Mouse (Mus musculus): ENCODE measurements around the gene Dcxr. TPM values are rescaled to one million over a fixed set of nuclear protein-coding genes. Genes with fewer than 3 reads are reported as not detected.
"Not testable (repeated sequence)": the region's sequence is repeated elsewhere in the genome, so short reads cannot be mapped to it uniquely, and the experiment has no call there.

Dcxr gene
- polyA plus RNA-seq, 1 experiment = 127 TPM

DNA sequence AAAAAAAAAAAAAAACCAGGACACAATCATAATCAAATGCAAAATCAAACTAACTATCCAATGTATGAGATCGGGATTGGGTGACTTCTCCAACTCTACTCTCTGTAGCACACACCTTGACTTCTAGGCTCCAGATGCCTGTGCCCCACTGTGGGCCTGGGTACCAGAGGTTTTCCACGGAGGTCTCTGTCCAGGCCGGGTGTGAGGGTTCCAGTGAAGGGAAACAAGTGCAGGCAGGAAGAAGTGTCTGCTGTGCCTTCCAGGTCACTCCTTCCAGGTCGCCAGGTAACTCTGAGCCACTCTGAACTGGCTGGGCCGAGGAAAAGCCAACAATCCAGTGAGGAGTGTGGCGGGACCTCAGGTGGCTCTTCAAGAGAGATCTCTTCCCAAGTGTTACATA lies 9.3 kb upstream of the Dcxr start:
- H3K4me3 ChIP-seq (ENCODE audit: low read depth, low read length) = no peak overlapping the region
- no peak for TF ChIP-seq POLR2A (IDR thresholded peaks at IDR 0.05; ENCODE audit: low read depth, low read length)
- TF ChIP-seq CTCF (IDR thresholded peaks at IDR 0.05; ENCODE audit: extremely low read depth, insufficient read length, insufficient replicate concordance, low read depth, low read length) = no peak
- no peak overlapping the region for H3K27ac ChIP-seq (ENCODE audit: insufficient read depth, low read depth, low read length)
- no peaks in the 10 kb centered on the region for H3K36me3 ChIP-seq (ENCODE audit: control insufficient read depth, insufficient read depth, low read length)
- no peaks in the 10 kb centered on the region for H3K4me1 ChIP-seq (ENCODE audit: control insufficient read depth, insufficient read depth, insufficient read length, low read length)
- 83% methylated on average over 6 of the region's 6 CpGs for WGBS
- H3K27me3 ChIP-seq (ENCODE audit: control insufficient read depth, insufficient read depth, low read length) = no peaks in the 10 kb centered on the region; the same call in 1 of the 2 replicates

DNA sequence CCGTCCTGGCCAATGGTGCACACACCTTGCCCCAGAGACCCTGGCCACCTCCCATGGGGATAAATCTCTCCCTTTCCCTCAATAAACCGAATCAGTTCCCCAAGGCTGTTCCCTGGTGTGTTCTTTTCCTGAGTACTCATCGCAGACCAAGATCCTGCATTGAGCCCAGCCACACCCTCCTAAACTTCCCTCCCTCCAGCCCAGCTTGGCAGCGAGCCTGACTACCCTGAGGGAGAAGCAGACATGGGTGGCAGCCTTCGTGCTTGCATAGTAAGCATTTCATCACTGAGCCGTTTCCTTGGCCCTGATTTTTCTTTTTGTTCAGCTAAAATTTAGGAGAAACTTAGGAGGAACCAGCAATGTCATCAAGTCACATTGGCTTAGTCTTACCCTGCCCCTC lies 6.4 kb upstream of the Dcxr start:
- 15% methylated on average over 6 of the region's 6 CpGs for WGBS

GRCm38 (mm10) chr11:120731858-120732680 lies 5.0 kb upstream of the Dcxr start, which contains the start of gene Cbr2:
Cbr2 (minus strand) TSS chr11:120732114.
- WGBS = 72% methylated on average over 12 of the region's 12 CpGs
- no peak within 1 kb of the TSS for H3K4me3 ChIP-seq (ENCODE audit: low read depth, low read length)
- no peak within 1 kb of the TSS for H3K27ac ChIP-seq (ENCODE audit: insufficient read depth, low read depth, low read length)
- no peak for TF ChIP-seq CTCF (IDR thresholded peaks at IDR 0.05; ENCODE audit: extremely low read depth, insufficient read length, insufficient replicate concordance, low read depth, low read length)
- TF ChIP-seq POLR2A (IDR thresholded peaks at IDR 0.05; ENCODE audit: low read depth, low read length) = no peak
- H3K36me3 ChIP-seq (ENCODE audit: control insufficient read depth, insufficient read depth, low read length) = no peaks in the 10 kb centered on the region
- no peaks in the 10 kb centered on the region; the same call in 1 of the 2 replicates for H3K27me3 ChIP-seq (ENCODE audit: control insufficient read depth, insufficient read depth, low read length)
- H3K4me1 ChIP-seq (ENCODE audit: control insufficient read depth, insufficient read depth, insufficient read length, low read length) = peaks cover 4% of the 10 kb centered on the region; the same call in 1 of the 2 replicates

More for the DNA sequence above, 6.4 kb upstream of the Dcxr start:
- Histone ChIP-seq H3K27ac (ENCODE audit: insufficient read depth, low read depth, low read length) (no peak overlapping the region), H3K4me1 (ENCODE audit: control insufficient read depth, insufficient read depth, insufficient read length, low read length) (peaks cover 4% of the 10 kb centered on the region; the same call in 1 of the 2 replicates), H3K4me3 (ENCODE audit: low read depth, low read length) (no peak overlapping the region), H3K36me3 (ENCODE audit: control insufficient read depth, insufficient read depth, low read length) (no peaks in the 10 kb centered on the region), H3K27me3 (ENCODE audit: control insufficient read depth, insufficient read depth, low read length) (no peaks in the 10 kb centered on the region; the same call in 1 of the 2 replicates)
- no peak for TF ChIP-seq POLR2A (IDR thresholded peaks at IDR 0.05; ENCODE audit: low read depth, low read length)
- TF ChIP-seq CTCF (IDR thresholded peaks at IDR 0.05; ENCODE audit: extremely low read depth, insufficient read length, insufficient replicate concordance, low read depth, low read length) = no peak

DNA sequence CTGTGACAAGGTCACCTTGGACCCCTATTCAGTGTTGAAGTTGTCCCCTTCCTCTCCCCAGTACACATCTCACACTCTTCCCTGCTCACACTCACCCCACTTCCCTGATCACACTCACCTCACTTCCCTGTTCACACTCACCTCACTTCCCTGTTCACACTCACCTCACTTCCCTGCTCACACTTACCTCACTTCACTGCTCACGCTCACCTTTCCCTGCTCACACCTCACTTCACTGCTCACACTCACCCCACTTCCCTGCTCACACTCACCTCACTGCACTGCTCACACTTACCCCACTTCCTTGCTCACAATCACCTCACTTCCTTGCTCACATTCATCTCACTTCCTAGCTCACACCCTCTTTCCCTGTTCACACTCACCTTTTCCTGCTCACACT lies 4.3 kb upstream of the Dcxr start:
- Histone ChIP-seq H3K4me3 (ENCODE audit: low read depth, low read length) (no peak overlapping the region), H3K27ac (ENCODE audit: insufficient read depth, low read depth, low read length) (no peak overlapping the region), H3K36me3 (ENCODE audit: control insufficient read depth, insufficient read depth, low read length) (no peaks in the 10 kb centered on the region), H3K4me1 (ENCODE audit: control insufficient read depth, insufficient read depth, insufficient read length, low read length) (peaks cover 7% of the 10 kb centered on the region), H3K27me3 (ENCODE audit: control insufficient read depth, insufficient read depth, low read length) (no peaks in the 10 kb centered on the region; the same call in 1 of the 2 replicates)
- WGBS = 100% methylated on average over 1 of the region's 1 CpGs
- TF ChIP-seq POLR2A (IDR thresholded peaks at IDR 0.05; ENCODE audit: low read depth, low read length) = no peak
- TF ChIP-seq CTCF (IDR thresholded peaks at IDR 0.05; ENCODE audit: extremely low read depth, insufficient read length, insufficient replicate concordance, low read depth, low read length) = no peak

DNA sequence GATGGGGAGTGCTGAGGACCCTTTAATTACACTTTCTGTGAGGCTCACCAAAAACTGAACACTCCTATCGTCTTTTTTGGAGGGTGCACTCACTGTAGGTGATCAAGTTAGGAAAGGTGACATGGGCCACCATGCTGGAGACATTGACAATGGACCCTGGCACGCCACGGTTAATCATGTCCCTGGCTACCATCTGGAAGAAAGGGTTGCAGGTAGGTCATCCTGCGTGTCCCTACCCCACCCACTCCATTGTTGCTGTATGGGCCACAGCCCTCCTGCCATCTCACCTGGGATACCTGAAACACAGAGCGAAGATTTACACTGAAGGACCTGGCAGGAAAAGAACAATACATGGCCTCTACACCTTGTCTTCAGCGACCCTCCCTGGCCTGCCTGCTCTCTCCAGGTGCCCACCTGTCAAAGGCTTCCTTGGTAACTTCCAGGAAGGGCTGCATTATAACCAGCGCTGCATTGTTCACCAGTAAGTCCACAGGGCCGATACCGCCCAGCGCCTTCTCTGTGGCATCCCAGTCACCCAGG lies 3.3 kb upstream of the Dcxr start:
- Histone ChIP-seq H3K4me1 (ENCODE audit: control insufficient read depth, insufficient read depth, insufficient read length, low read length) (peaks cover 9% of the 10 kb centered on the region), H3K36me3 (ENCODE audit: control insufficient read depth, insufficient read depth, low read length) (0 out of 2 replicates have a peak, but pooled peaks cover 2% of the 10 kb centered on the region), H3K27me3 (ENCODE audit: control insufficient read depth, insufficient read depth, low read length) (no peaks in the 10 kb centered on the region; the same call in 1 of the 2 replicates), H3K4me3 (ENCODE audit: low read depth, low read length) (no peak overlapping the region), H3K27ac (ENCODE audit: insufficient read depth, low read depth, low read length) (no peak overlapping the region)
- WGBS = 91% methylated on average over 10 of the region's 10 CpGs
- TF ChIP-seq POLR2A (IDR thresholded peaks at IDR 0.05; ENCODE audit: low read depth, low read length) = no peak
- no peak for TF ChIP-seq CTCF (IDR thresholded peaks at IDR 0.05; ENCODE audit: extremely low read depth, insufficient read length, insufficient replicate concordance, low read depth, low read length)

- H3K27me3 ChIP-seq (ENCODE audit: control insufficient read depth, insufficient read depth, low read length); H3K4me1 ChIP-seq (ENCODE audit: control insufficient read depth, insufficient read depth, insufficient read length, low read length); H3K27ac ChIP-seq (ENCODE audit: insufficient read depth, low read depth, low read length); H3K36me3 ChIP-seq (ENCODE audit: control insufficient read depth, insufficient read depth, low read length): not testable (repeated sequence)
- 5% methylated on average over 18 of the region's 21 CpGs for WGBS
- H3K4me3 ChIP-seq (ENCODE audit: low read depth, low read length) = peak overlapping the region; percentile 9; the same call in 1 of the 2 replicates
Measured at GRCm38 (mm10) chr11:120729432-120730050, 2.5 kb upstream of the Dcxr start.
